Mouse (Mus musculus): ENCODE measurements around the gene Stx6.

DNA sequence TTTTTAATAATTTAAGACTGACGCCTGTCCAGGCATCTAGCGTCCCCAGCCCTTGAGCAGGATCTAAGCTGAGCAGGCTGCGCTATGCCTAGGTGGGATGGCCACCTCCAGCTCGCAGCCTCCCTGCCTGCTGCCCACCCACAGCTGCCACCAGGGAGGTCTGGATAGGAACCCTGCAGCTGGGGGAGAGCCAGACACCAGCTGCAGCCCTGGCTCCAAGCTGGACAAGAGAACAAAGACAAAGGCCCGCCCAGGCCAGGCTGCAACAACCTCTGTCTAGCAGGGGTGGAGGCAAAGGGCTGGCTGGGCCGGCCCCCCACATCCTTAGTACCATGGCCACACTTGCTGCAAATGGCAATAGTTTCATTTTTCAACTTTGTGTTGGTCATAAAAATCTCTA is 54.0 kb downstream of the Stx6 start:
- no peak for TF ChIP-seq CTCF (IDR thresholded peaks at IDR 0.05; ENCODE audit: control insufficient read depth, insufficient read depth, insufficient replicate concordance, low read depth, low read length)
- TF ChIP-seq POLR2A (IDR thresholded peaks at IDR 0.05; ENCODE audit: control insufficient read depth, low read depth, low read length): no peak
